Mouse (Mus musculus): ENCODE measurements around the gene Ogfr.

GRCm38 (mm10) chr2:180604781-180605180 lies 15.7 kb downstream of the Ogfr start:
- TF ChIP-seq CTCF (IDR thresholded peaks at IDR 0.05; ENCODE audit: low read depth, low read length) (no peak), GATA1 (IDR thresholded peaks at IDR 0.05; ENCODE audit: borderline replicate concordance, low read length) (no peak), TAL1 (conservative IDR thresholded peaks at IDR 0.05; ENCODE audit: low read depth, low read length) (no peak), GATA2 (IDR thresholded peaks at IDR 0.05; ENCODE audit: borderline replicate concordance, low read depth, low read length) (no peak), POLR2AphosphoS5 (IDR thresholded peaks at IDR 0.05; ENCODE audit: insufficient replicate concordance, low read depth, low read length) (no peak)
